9 mouse cellular contexts compared by ENCODE assay signal in genomic region chr4:148646616-148647015, GRCm38 (mm10). TPM values are rescaled to one million over a fixed set of nuclear protein-coding genes. Genes with fewer than 3 reads are reported as not detected.
DNase-seq lines count a peak whose midpoint lies in the region; ATAC-seq lines count a peak whose summit lies in the region.
"Had no signal": no experiment of that assay in that cellular context is flagged by ENCODE, and none has a peak within 500 bp of the region (broad histone marks: within the 10 kb centered on the region; RNA-seq: fewer than 3 reads in every experiment).

No protein-coding gene starts in this region.

- peak; percentile 55 for DNase-seq in cerebellum, adult 11 months
- DNase-seq in urinary bladder, postnatal 25 days (ENCODE audit: low spot score): peak; percentile 22
- DNase-seq in urinary bladder, adult 2 months (ENCODE audit: low spot score): no peak
- DNase-seq in heart, postnatal 4 days: peak; percentile 81
- no peak for DNase-seq in gastrocnemius, postnatal 10 days
- no peak for DNase-seq in thymus, postnatal 10 days (ENCODE audit: low spot score in 2 of 2)
- DNase-seq: liver, embryonic 13.5 days had no signal

- ATAC-seq in cerebellum, adult (ENCODE audit: insufficient number of reproducible peaks, low FRiP score, low TSS enrichment): no peak
- no peak for ATAC-seq in erythroblast, adult 5-6 weeks (replicated peaks; ENCODE audit: low FRiP score, poor library complexity, severe bottlenecking)

RNA-seq across cellular contexts. Expression of gene Gm572, which starts 3.5 kb away (rescaled TPM):
- 0.04 TPM in 1 of 2 replicates, not detected in the other for polyA plus RNA-seq in urinary bladder, adult 2 months (2012; rRNA removed)
- 1 to 10 TPM; 4.1 to 4.9 TPM for total RNA-seq in heart, postnatal 4 days (2021)
- not detected in 2 replicates for total RNA-seq in erythroblast, adult 5-6 weeks (2015; ENCODE audit: low replicate concordance)
- not detected in 2 replicates for total RNA-seq in erythroblast, adult 5-6 weeks (2017; ENCODE audit: low replicate concordance)
- 1 to 10 TPM; 6.9 to 8.6 TPM for total RNA-seq in gastrocnemius, postnatal 10 days (2021)
- polyA plus RNA-seq: liver, embryonic 13.5 days had no signal

RNA-seq across cellular contexts. Expression of gene Tardbp, which starts 19.8 kb away (rescaled TPM):
- polyA plus RNA-seq in urinary bladder, adult 2 months (2012; rRNA removed): 252 and 403 TPM in 2 replicates
- total RNA-seq in heart, postnatal 4 days (2021): 100 to 1,000 TPM; 198 to 204 TPM
- 83.6 and 89.4 TPM in 2 replicates for total RNA-seq in erythroblast, adult 5-6 weeks (2015; ENCODE audit: low replicate concordance)
- total RNA-seq in erythroblast, adult 5-6 weeks (2017; ENCODE audit: low replicate concordance): 112 and 199 TPM in 2 replicates
- 100 to 1,000 TPM; 130 to 172 TPM for total RNA-seq in gastrocnemius, postnatal 10 days (2021)

RNA-seq across cellular contexts. Expression of gene Masp2, which starts 44.3 kb away (rescaled TPM):
- 0.58 and 0.72 TPM in 2 replicates for polyA plus RNA-seq in urinary bladder, adult 2 months (2012; rRNA removed)
- under 1 TPM in 1 of 2 experiments, not detected in 1; 0.25 TPM for total RNA-seq in heart, postnatal 4 days (2021)
- total RNA-seq in erythroblast, adult 5-6 weeks (2015; ENCODE audit: low replicate concordance): not detected in 2 replicates
- total RNA-seq in erythroblast, adult 5-6 weeks (2017; ENCODE audit: low replicate concordance): 0.28 TPM in 1 of 2 replicates, not detected in the other
- under 1 TPM; 0.16 to 0.54 TPM for total RNA-seq in gastrocnemius, postnatal 10 days (2021)

RNA-seq across cellular contexts. Expression of gene Srm, which starts 55.3 kb away (rescaled TPM):
- polyA plus RNA-seq in urinary bladder, adult 2 months (2012; rRNA removed): 48.4 and 51.9 TPM in 2 replicates
- 10 to 100 TPM; 33.0 to 34.7 TPM for total RNA-seq in heart, postnatal 4 days (2021)
- total RNA-seq in erythroblast, adult 5-6 weeks (2015; ENCODE audit: low replicate concordance): 25.7 and 26.5 TPM in 2 replicates
- total RNA-seq in erythroblast, adult 5-6 weeks (2017; ENCODE audit: low replicate concordance): 2.4 and 9.6 TPM in 2 replicates
- 10 to 100 TPM; 25.4 to 32.8 TPM for total RNA-seq in gastrocnemius, postnatal 10 days (2021)

Comparison
In these comparisons a context has a peak if more than half of its experiments do, and no peak if none do; other contexts are left out.
1. DNase-seq: peak in cerebellum, adult 11 months (single experiment), urinary bladder, postnatal 25 days (single experiment) and heart, postnatal 4 days (single experiment); none in urinary bladder, adult 2 months (single experiment), gastrocnemius, postnatal 10 days (single experiment) and thymus, postnatal 10 days (0 of 2).
2. RNA of gene Gm572, which starts 3.5 kb away (total RNA-seq): 6.9 to 8.6 TPM in gastrocnemius, postnatal 10 days and 4.1 to 4.9 TPM in heart, postnatal 4 days; not detected in erythroblast, adult 5-6 weeks; every median in the first group is over 4 times any median in the second.